ENCODE assay signal across 9 mouse cellular contexts in the genomic region with DNA sequence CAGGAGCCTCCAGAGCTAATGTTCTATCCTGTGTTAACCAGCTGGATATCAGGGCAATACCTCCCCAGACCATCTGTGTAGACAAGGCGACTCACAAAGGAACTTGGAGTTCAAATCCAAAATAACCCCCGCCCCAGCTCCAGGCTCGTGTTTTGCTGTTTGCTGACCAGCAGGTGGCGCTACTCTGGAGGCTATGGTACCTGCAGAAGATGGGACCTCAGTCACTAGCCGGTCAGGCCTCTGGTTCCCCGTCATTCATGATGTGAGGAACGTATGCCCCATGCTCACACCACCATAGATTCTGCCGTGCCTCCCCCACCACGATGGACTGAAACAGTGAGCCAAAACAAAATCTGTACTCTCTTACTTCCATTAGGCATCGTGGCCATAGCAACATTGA. TPM values are rescaled to one million over a fixed set of nuclear protein-coding genes. Genes with fewer than 3 reads are reported as not detected.
DNase-seq lines count a peak whose midpoint lies in the region; TF ChIP-seq lines count a peak whose summit lies in the region.
"Had no signal": no experiment of that assay in that cellular context is flagged by ENCODE, and none has a peak within 500 bp of the region (broad histone marks: within the 10 kb centered on the region; RNA-seq: fewer than 3 reads in every experiment).

No protein-coding gene starts in this region.

- DNase-seq in layer of hippocampus, adult 2 months (ENCODE audit: low spot score in 2 of 2), result no peak
- no peak for DNase-seq in layer of hippocampus, postnatal 36 days
- peak; percentile 92 for DNase-seq in ZHBTc4 (ENCODE audit: low read depth, low spot score)
- peak; percentile 64 for DNase-seq in testis, postnatal 10 days (ENCODE audit: low spot score)
- DNase-seq in cerebellum, adult 2 months, result no peak
- no peak for DNase-seq in right cerebral cortex, postnatal 14 days

- H3K4me3 ChIP-seq in layer of hippocampus, adult 2 months, result no peak overlapping the region
- no peak overlapping the region for H3K4me3 ChIP-seq in embryonic fibroblast, embryonic 13.5 days (ENCODE audit: insufficient read depth, low read length)
- no peak overlapping the region for H3K4me3 ChIP-seq in cerebellum, adult 2 months (replicated peaks; ENCODE audit: insufficient read depth, low read depth, low read length)
- H3K4me3 ChIP-seq: erythroblast, embryonic 14.5 days; lung, embryonic 15.5 days had no signal

- WGBS in cerebellum, adult 2 months, result 39% methylated on average over 10 of the region's 10 CpGs

- H3K4me1 ChIP-seq in embryonic fibroblast, embryonic 13.5 days (ENCODE audit: control insufficient read depth, insufficient read depth, low read length), result no peaks in the 10 kb centered on the region
- no peaks in the 10 kb centered on the region for H3K4me1 ChIP-seq in cerebellum, adult 2 months (ENCODE audit: control insufficient read depth, insufficient read depth, low read length)
- H3K4me1 ChIP-seq: lung, embryonic 15.5 days had no signal

- H3K27ac ChIP-seq in layer of hippocampus, adult 2 months, result no peak overlapping the region
- H3K27ac ChIP-seq in embryonic fibroblast, embryonic 13.5 days (ENCODE audit: insufficient read depth, low read length), result no peak overlapping the region
- H3K27ac ChIP-seq in cerebellum, adult 2 months (ENCODE audit: insufficient read depth, low read length), result no peak overlapping the region
- H3K27ac ChIP-seq: lung, embryonic 15.5 days had no signal

- peak; percentile 60 for TF ChIP-seq CTCF in layer of hippocampus, adult 2 months (conservative IDR thresholded peaks at IDR 0.05)
- peak; percentile 27; the same call in 1 of the 2 replicates for TF ChIP-seq CTCF in embryonic fibroblast, embryonic 13.5 days (IDR thresholded peaks at IDR 0.05; ENCODE audit: borderline replicate concordance, insufficient read depth, low read length)
- no peak for TF ChIP-seq CTCF in cerebellum, adult 2 months (IDR thresholded peaks at IDR 0.05; ENCODE audit: borderline replicate concordance, insufficient read depth, low read depth, low read length)

- no peak for TF ChIP-seq POLR2A in embryonic fibroblast, embryonic 13.5 days (IDR thresholded peaks at IDR 0.05; ENCODE audit: low read depth, low read length)
- TF ChIP-seq POLR2A in cerebellum, adult 2 months (IDR thresholded peaks at IDR 0.05; ENCODE audit: borderline replicate concordance, insufficient read depth, low read length), result no peak

- H3K27me3 ChIP-seq in cerebellum, adult 2 months (ENCODE audit: control insufficient read depth, insufficient read depth, low read length), result no peaks in the 10 kb centered on the region
- H3K27me3 ChIP-seq: lung, embryonic 15.5 days had no signal

RNA-seq across cellular contexts. Expression of a gene that starts 37.1 kb away (rescaled TPM):
- 10 to 100 TPM; 25.7 to 39.9 TPM for total RNA-seq in layer of hippocampus, adult 2 months (2021)
- total RNA-seq in layer of hippocampus, postnatal 36 days (2021), result 10 to 100 TPM; 28.6 to 36.8 TPM
- polyA plus RNA-seq in embryonic fibroblast, embryonic 13.5 days (2011; ENCODE audit: insufficient read length, low read depth, missing spikeins), result not detected in 2 replicates
- 29.5 and 30.1 TPM in 2 replicates for polyA plus RNA-seq in cerebellum, adult 2 months (2012; rRNA removed)
- polyA plus RNA-seq: erythroblast, embryonic 14.5 days had no signal

Comparison
In these comparisons a context has a peak if more than half of its experiments do, and no peak if none do; other contexts are left out.
1. DNase-seq: peak in ZHBTc4 (single experiment) and testis, postnatal 10 days (single experiment); none in layer of hippocampus, adult 2 months (0 of 2), layer of hippocampus, postnatal 36 days (0 of 2), cerebellum, adult 2 months (0 of 2) and right cerebral cortex, postnatal 14 days (single experiment).